Mouse (Mus musculus) Muller cell, postnatal 12 days (primary cell): Measurements from ENCODE around the gene Slc11a2.
"Not testable (repeated sequence)": the region's sequence is repeated elsewhere in the genome, so short reads cannot be mapped to it uniquely, and the experiment has no call there.

ENCODE experiments used
- DNase-seq: peaks from one replicate; pipeline ENCODE4 v3.0.0-alpha.2; 2015; ENCODE audit errors: inconsistent ontology term

Gene Slc11a2

DNA sequence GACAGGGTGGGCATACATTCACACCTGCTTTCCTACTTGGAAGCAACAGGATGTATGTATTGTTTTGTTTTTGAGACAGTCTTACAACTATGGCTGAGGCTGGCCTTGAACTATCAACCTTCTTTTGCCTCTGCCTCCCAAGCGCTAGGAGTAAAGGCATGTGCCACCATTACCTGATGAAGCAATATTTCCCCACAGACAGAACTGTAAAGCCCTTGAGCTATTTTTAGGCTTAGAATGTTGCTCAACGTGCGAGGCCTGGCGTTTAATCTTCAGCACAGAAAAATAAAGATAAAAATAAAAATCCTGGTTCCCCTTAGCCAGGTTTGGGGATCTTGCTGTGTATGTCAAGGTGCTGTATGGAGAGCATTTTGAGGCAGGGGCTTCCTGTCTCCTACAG lies 11.2 kb upstream of the Slc11a2 start:
- no peak for DNase-seq

DNA sequence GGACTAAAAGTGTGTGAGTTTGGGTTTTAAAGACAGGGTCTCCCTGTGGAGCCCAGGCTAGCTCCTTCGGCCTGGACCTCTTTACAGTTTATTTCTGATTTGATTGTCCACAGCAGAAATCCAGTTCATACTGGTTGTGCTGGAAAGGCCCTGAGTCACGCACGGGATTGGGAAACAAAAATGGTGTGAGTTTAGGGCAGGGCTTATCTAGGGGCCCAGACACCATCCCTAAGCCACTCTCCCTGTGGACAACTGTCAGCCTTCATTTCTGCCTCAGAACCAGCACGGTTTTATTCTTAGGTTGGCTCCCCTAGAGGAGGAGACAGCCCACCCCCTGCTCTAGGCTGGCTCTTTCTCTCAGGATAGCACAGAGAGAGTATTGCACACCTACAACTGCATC lies 8.4 kb upstream of the Slc11a2 start:
- DNase-seq = no peak

GRCm38 (mm10) chr15:100429959-100430565 lies 5.2 kb upstream of the Slc11a2 start:
- DNase-seq = no peak

DNA sequence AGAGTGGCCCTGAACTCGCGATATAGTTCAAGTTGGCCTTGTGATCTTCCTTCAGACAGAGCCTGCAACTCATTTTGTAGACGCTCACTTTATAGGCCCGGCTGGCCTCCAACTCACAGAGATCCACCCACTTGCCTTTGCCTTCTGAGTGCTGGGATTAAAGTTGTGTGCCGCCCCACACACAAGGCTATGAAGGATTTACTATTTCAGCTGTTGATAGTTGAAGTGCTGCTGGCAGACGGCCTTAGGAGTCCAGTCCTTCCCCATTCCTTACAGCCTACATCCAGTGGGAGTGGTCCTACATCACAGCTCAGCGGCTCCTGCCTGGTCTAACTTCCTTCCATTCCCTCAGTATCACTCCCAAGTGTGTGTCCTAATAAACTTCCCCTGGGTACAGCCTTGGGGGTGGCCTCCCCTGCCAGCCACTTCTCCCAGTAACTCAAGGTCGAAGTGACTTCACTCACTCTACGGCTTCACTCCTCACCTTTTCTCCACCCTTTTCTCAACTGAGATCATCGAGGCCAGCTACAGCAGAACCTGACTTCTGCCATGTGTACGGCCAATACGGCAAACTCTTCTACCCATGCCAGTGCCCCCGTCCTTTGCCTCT lies 3.5 kb upstream of the Slc11a2 start:
- no peak for DNase-seq

DNA sequence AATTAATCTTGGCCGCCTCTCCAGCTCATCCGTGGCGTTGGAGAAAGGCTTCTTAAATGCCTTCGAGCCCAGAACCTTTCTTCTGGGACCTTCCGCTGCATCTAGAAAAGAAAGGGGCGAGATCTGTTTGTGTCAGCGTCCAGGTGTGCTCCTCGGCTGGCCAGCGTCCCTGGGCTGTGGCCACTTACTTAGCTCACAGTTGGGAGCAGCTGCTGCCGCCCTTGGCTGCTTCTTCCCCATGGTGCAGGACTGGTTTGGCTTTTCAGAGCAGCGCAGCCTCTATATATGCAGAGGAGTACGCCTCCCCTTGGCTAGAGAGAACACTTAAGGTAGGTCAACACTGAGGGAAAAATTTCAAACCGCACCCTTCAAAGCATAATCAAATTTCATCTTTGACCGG lies 956 bp downstream of the Slc11a2 start:
- DNase-seq = no peak

- peak; percentile 98 for DNase-seq
Measured at GRCm38 (mm10) chr15:100422899-100423860, 1.7 kb downstream of the Slc11a2 start.

DNA sequence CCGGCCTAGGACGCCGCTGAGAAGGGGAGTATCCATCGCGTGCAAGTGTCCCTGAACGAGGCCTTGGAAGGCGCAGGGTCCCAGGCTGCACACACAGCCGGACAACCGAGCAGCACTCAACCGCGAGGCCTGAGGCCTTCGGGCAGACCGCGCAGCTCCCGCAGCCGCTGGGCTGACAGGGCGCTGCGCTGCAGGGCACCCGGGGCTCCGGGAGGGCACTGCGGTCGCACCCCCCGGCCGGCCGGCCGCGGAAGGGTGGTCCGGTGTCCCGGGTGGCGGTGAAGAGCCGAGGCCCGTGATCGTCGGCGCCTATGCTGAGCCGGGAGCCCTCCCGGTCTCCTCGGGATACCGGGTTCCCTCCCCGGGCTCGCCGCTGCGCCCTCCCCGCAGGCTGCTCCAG lies 2.4 kb downstream of the Slc11a2 start:
- no peak for DNase-seq

DNA sequence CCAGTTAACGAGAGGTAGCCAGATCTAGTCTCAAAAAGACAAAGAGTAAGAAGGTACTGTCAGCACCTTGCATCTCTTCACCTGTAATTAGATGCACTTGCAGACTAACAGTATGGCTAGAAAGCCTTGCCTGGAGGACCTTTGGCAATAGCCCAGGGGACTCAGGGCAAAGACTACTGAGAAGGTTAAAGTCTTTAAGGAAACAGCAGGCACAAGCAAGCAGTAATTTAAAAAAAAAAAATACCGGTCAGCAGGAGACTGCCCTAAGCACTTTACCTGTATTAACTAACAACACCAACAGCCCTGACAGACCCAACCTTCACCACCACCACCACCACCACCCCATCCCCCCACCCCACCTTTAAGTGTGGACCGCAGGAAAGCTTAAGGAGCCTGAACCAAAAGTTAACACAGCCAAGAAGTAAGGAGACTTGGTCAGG lies 3.1 kb downstream of the Slc11a2 start, which contains the start of gene Gm5475:
Gm5475 (plus strand) TSS at position 390 of the 440 bp plus-strand sequence.
- DNase-seq = not testable (repeated sequence)

GRCm38 (mm10) chr15:100421059-100421757 lies 3.7 kb downstream of the Slc11a2 start:
- DNase-seq = peak; percentile 74

DNA sequence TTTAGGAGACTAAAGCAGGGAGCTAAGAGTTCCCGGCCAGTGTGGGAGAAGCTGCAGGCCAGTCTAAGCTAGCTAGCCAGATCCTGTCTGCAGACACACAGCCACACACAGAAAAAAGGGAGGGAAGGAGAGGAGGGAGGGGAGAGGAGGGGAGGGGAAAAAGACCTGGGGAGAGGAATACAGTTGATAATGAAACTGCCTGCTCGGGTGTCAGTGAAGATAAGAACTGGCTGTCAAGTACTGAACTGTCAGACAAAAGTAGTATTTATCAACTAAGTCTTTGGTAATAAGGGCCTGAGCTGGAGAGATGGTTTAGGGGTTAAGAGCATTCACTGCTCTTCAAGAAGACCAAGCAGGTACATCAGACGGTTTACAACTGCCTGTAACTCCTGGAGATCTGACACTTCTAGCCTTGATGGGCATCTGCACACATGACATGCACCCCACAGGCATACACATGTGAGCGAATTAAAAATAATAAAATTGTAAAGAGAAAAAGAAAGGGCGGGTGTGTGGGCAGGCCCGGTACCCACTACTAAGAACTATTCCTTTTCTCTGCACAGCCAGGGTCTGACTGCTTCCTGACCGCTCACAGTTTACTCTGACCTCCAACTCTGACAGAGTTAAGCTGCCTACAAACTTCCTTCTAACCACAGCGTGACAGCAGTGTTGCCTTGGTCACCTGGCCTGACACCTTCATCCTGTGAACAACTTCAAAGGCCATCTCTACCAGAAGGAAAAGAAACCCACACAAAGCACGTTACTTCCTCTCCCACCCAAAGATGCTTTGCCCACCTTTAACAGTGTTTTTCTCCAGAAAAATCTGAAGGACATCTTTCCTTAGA lies 4.7 kb downstream of the Slc11a2 start:
- DNase-seq = no peak

DNA sequence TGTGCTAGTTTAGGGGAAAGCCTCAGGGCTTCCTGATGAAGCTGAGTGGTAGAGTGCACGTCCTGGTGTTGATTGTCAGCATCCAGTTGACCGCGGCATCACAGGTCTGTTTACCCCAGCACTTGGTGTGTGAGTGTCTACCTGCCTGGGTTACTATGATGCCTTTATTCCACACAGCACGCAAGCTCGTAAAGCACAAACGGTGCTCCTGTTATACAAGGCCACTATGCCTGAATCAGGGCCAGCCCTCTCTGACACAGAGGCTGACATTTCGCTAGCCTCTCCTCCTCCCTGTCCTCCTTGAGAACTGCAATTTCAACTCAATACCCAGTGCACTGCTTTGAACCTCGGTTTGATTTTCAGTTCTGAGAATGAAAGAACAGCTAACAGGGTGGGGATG lies 5.6 kb downstream of the Slc11a2 start:
- no peak for DNase-seq

DNA sequence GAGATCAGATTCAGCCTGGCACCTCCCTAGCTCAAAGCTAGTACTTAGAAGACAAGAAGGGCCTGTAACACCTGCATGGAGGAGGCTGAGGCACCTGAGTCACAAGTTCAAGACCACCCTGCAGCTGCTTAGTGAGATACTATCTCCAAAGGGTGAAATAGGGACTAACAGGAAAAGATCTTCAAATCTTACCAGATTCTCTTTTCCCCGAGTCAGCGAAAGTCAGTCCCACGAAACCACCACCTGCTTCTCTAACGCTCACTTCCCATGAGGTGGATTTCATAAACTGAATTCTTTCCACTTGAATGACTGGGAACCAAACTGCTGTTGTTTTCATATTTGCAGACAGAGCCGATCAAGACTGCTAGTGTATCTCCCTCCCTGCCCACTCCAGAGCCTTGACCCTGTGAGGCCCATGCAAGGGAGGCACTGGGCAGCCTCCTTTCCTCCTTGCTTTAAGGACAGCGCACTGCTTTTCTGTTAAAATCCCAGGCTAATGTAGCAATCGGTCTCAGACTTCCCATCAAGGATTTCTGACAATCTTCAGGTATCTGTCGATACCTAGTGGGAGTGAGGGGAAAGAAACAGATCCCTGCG lies 6.9 kb downstream of the Slc11a2 start:
- peak; percentile 14 for DNase-seq

- DNase-seq = no peak
Measured at GRCm38 (mm10) chr15:100415684-100416083, 9.2 kb downstream of the Slc11a2 start.

GRCm38 (mm10) chr15:100414942-100415341 lies 9.9 kb downstream of the Slc11a2 start:
- DNase-seq = no peak

DNA sequence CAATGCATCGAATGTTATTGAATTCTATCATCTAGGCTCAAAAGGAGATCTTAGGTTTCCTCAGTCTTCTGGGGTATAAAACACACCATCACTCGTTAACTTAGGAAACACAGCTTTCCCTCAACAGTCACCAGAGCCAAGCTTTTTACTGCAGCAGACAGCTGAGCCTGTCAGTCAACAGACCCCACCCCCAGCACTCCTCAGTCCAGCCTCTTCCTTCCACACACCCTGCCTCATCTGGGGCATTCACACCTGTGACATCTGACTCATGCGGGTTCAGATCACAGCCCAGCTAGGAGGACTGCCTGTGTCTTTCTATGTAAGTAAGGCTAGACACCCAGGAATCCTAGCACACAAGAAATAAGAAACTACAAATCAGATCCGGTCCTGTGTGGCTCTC lies 10.9 kb downstream of the Slc11a2 start:
- no peak for DNase-seq

GRCm38 (mm10) chr15:100413306-100413705 lies 11.6 kb downstream of the Slc11a2 start:
- no peak for DNase-seq

DNA sequence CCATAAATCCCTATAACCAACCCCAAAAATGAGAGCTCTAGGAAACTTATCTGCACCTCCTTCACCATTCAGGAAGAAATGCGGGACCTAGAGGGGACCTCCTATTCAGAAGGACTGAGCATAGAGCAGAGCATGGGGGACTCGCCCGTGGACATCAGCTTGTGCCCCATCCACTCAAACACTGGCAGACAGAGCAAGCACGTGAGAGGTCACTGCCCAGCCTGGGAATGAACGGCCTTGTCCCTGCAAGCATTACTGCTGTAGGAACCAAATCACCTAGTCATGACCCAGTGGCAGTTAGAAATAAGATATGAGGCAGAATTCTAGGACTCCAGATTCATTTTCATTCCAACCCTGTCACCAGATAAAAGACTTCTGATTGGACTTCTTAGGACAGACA lies 13.1 kb downstream of the Slc11a2 start:
- DNase-seq = no peak

GRCm38 (mm10) chr15:100410918-100411672 lies 13.8 kb downstream of the Slc11a2 start:
- DNase-seq = peak; percentile 43

GRCm38 (mm10) chr15:100406088-100406487 lies 18.8 kb downstream of the Slc11a2 start:
- no peak for DNase-seq
